Mouse (Mus musculus) forebrain, embryonic 14.5 days (tissue): ENCODE results near the gene Ubr2. TPM values are rescaled to one million over a fixed set of nuclear protein-coding genes. Genes with fewer than 3 reads are reported as not detected.
A peak's percentile ranks its signal among the peaks of the same experiment; 100 is the strongest.

Experiments used
- ATAC-seq: fragments of 200-750 bp; cut with Nextera tagmentation; 2 replicates; pipeline ENCODE4 v1.8.0; 2017; ENCODE audit warnings: mild to moderate bottlenecking, moderate library complexity
- DNase-seq: peaks from one replicate; pipeline ENCODE4 v3.0.0-alpha.2; 2015; ENCODE audit warnings: low spot score
- H3K27ac ChIP-seq: fragments of 300-500 bp; sonication (generic); 2 replicates; pipeline ENCODE4 v1.5.1; 2014; ENCODE audit warnings: low read depth, mild to moderate bottlenecking, control low read depth, low read length, moderate library complexity
- H3K27me3 ChIP-seq: fragments of 300-500 bp; sonication (generic); replicated peaks from 2 replicates; pipeline ENCODE4 v1.6.1; 2014; ENCODE audit warnings: low read length, control low read depth, mixed read lengths; ENCODE audit not compliant: control insufficient read depth, insufficient read depth
- H3K36me3 ChIP-seq: fragments of 300-500 bp; sonication (generic); 2 replicates; pipeline ENCODE4 v1.6.1; 2014; ENCODE audit warnings: low read length, control low read depth; ENCODE audit not compliant: control insufficient read depth, insufficient read depth
- H3K4me1 ChIP-seq: fragments of 300-500 bp; sonication (generic); 2 replicates; pipeline ENCODE4 v1.6.1; 2014; ENCODE audit warnings: antibody characterized with exemption, low read length, control low read depth; ENCODE audit not compliant: control insufficient read depth, insufficient read depth
- H3K4me2 ChIP-seq: fragments of 300-500 bp; sonication (generic); 2 replicates; pipeline ENCODE4 v1.6.1; 2014; ENCODE audit warnings: mild to moderate bottlenecking, control low read depth, low read length
- H3K4me3 ChIP-seq: fragments of 300-500 bp; sonication (generic); 2 replicates; pipeline ENCODE4 v1.5.1; 2014; ENCODE audit warnings: low read depth, low read length, control low read depth
- H3K9ac ChIP-seq: fragments of 300-500 bp; sonication (generic); 2 replicates; pipeline ENCODE4 v1.6.1; 2014; ENCODE audit warnings: mild to moderate bottlenecking, low read length, control low read depth, moderate library complexity
- H3K9me3 ChIP-seq: fragments of 300-500 bp; sonication (generic); replicated peaks from 2 replicates; pipeline ENCODE4 v1.6.1; 2016; ENCODE audit warnings: low read length, control low read depth, mixed read lengths; ENCODE audit not compliant: control insufficient read depth
- WGBS: fragments of 180-500 bp; shearing (Covaris S2); extraction: QIAGEN DNeasy Blood & Tissue Kit; methylation state at CpG from one replicate; pipeline ENCODE4 v1.1.7; 2014; 5-methylcytosine and 5-hydroxymethylcytosine counted together
- polyA plus RNA-seq: library from polyadenylated mRNA; unstranded; fragments of >200 nt; fragmentation: Nextera tagmentation; extraction: Ambion mirVana; gene quantifications from 2 replicates; pipeline ENCODE4 v1.2.1, GENCODE M21; 2014

Gene Ubr2
- polyA plus RNA-seq, 1 experiment from 2014 or later: 14.7 TPM

GRCm38 (mm10) chr17:46962153-46962552 is 48.2 kb downstream of the Ubr2 start:
- H3K4me2 ChIP-seq: no peak overlapping the region
- H3K9me3 ChIP-seq: no peaks in the 10 kb centered on the region
- no peak for ATAC-seq
- no peak overlapping the region for H3K27ac ChIP-seq
- H3K27me3 ChIP-seq: no peaks in the 10 kb centered on the region
- 82% methylated on average over 3 of the region's 3 CpGs for WGBS
- no peak for DNase-seq
- H3K4me1 ChIP-seq: no peaks in the 10 kb centered on the region
- no peak overlapping the region for H3K4me3 ChIP-seq
- H3K9ac ChIP-seq: no peak overlapping the region
- peaks cover 100% of the 10 kb centered on the region for H3K36me3 ChIP-seq

- ATAC-seq (no peak), DNase-seq (no peak)
- Histone ChIP-seq H3K27ac (no peak overlapping the region), H3K27me3 (no peaks in the 10 kb centered on the region), H3K9me3 (no peaks in the 10 kb centered on the region), H3K4me2 (no peak overlapping the region), H3K4me1 (no peaks in the 10 kb centered on the region), H3K9ac (no peak overlapping the region), H3K36me3 (peaks cover 99% of the 10 kb centered on the region), H3K4me3 (no peak overlapping the region)
- 93% methylated on average over 10 of the region's 10 CpGs for WGBS
These were observed 50.1 kb downstream of the Ubr2 start for GRCm38 (mm10) chr17:46960216-46960615.

- Histone ChIP-seq H3K4me1 (no peaks in the 10 kb centered on the region), H3K27me3 (no peaks in the 10 kb centered on the region), H3K9me3 (no peaks in the 10 kb centered on the region), H3K9ac (no peak overlapping the region), H3K36me3 (peaks cover 96% of the 10 kb centered on the region), H3K27ac (no peak overlapping the region), H3K4me2 (no peak overlapping the region), H3K4me3 (no peak overlapping the region)
- ATAC-seq (no peak), DNase-seq (no peak)
- WGBS: 89% methylated on average over 2 of the region's 2 CpGs
These were observed 52.3 kb downstream of the Ubr2 start for GRCm38 (mm10) chr17:46958045-46958444.

GRCm38 (mm10) chr17:46946276-46946675 is 64.1 kb downstream of the Ubr2 start:
- H3K36me3 ChIP-seq: peaks cover 82% of the 10 kb centered on the region
- H3K27me3 ChIP-seq: no peaks in the 10 kb centered on the region
- WGBS: 90% methylated on average over 9 of the region's 9 CpGs
- H3K9ac ChIP-seq: no peak overlapping the region
- H3K4me3 ChIP-seq: no peak overlapping the region
- DNase-seq: no peak
- no peak for ATAC-seq
- H3K9me3 ChIP-seq: no peaks in the 10 kb centered on the region
- H3K4me2 ChIP-seq: no peak overlapping the region
- H3K4me1 ChIP-seq: no peaks in the 10 kb centered on the region
- H3K27ac ChIP-seq: no peak overlapping the region

- Histone ChIP-seq H3K9me3 (no peaks in the 10 kb centered on the region), H3K4me1 (no peaks in the 10 kb centered on the region), H3K4me2 (no peak overlapping the region), H3K27ac (no peak overlapping the region), H3K9ac (no peak overlapping the region), H3K27me3 (no peaks in the 10 kb centered on the region), H3K4me3 (no peak overlapping the region), H3K36me3 (peaks cover 96% of the 10 kb centered on the region)
- ATAC-seq: no peak
- WGBS: 96% methylated on average over 9 of the region's 9 CpGs
- no peak for DNase-seq
These were observed 67.9 kb downstream of the Ubr2 start for GRCm38 (mm10) chr17:46942421-46942820.

- no peaks in the 10 kb centered on the region for H3K9me3 ChIP-seq
- ATAC-seq (no peak), DNase-seq (no peak)
- H3K4me3 ChIP-seq: no peak overlapping the region
- H3K27ac ChIP-seq: no peak overlapping the region
- H3K36me3 ChIP-seq: peaks cover 98% of the 10 kb centered on the region
- WGBS: 94% methylated on average over 8 of the region's 8 CpGs
- no peak overlapping the region for H3K9ac ChIP-seq
- H3K4me2 ChIP-seq: no peak overlapping the region
- H3K27me3 ChIP-seq: no peaks in the 10 kb centered on the region
- no peaks in the 10 kb centered on the region for H3K4me1 ChIP-seq
These were observed 69.9 kb downstream of the Ubr2 start for GRCm38 (mm10) chr17:46940461-46940860.

GRCm38 (mm10) chr17:46933557-46934348 is 76.6 kb downstream of the Ubr2 start:
- Histone ChIP-seq H3K9ac (no peak overlapping the region), H3K9me3 (no peaks in the 10 kb centered on the region), H3K36me3 (peaks cover 94% of the 10 kb centered on the region), H3K4me2 (no peak overlapping the region), H3K27ac (no peak overlapping the region), H3K4me3 (no peak overlapping the region), H3K27me3 (no peaks in the 10 kb centered on the region), H3K4me1 (no peaks in the 10 kb centered on the region)
- 82% methylated on average over 19 of the region's 19 CpGs for WGBS
- ATAC-seq: peak; percentile 46; the same call in 1 of the 2 replicates
- peak; percentile 71 for DNase-seq

- H3K27me3 ChIP-seq: no peaks in the 10 kb centered on the region
- no peak for ATAC-seq
- WGBS: 95% methylated on average over 5 of the region's 5 CpGs
- DNase-seq: no peak
- no peaks in the 10 kb centered on the region for H3K4me1 ChIP-seq
- no peak overlapping the region for H3K9ac ChIP-seq
- H3K36me3 ChIP-seq: peaks cover 91% of the 10 kb centered on the region
- H3K4me3 ChIP-seq: no peak overlapping the region
- H3K4me2 ChIP-seq: no peak overlapping the region
- no peak overlapping the region for H3K27ac ChIP-seq
- H3K9me3 ChIP-seq: no peaks in the 10 kb centered on the region
These were observed 77.4 kb downstream of the Ubr2 start for GRCm38 (mm10) chr17:46932961-46933360.

- WGBS: 93% methylated on average over 7 of the region's 7 CpGs
- Histone ChIP-seq H3K9ac (no peak overlapping the region), H3K27ac (no peak overlapping the region), H3K36me3 (peaks cover 64% of the 10 kb centered on the region), H3K9me3 (no peaks in the 10 kb centered on the region), H3K4me1 (no peaks in the 10 kb centered on the region), H3K27me3 (no peaks in the 10 kb centered on the region), H3K4me2 (no peak overlapping the region), H3K4me3 (no peak overlapping the region)
- DNase-seq (no peak), ATAC-seq (no peak)
These were observed 80.5 kb downstream of the Ubr2 start for GRCm38 (mm10) chr17:46929897-46930296.
